Mouse (Mus musculus) heart, postnatal 0 days (tissue): ENCODE data around the gene Catsper3.

Experiments
- CTCF ChIP-seq: IDR thresholded peaks from 2 replicates; pipeline ENCODE4 v1.5.1; 2016; ENCODE audit warnings: antibody characterized with exemption, control low read depth, low read depth
- EP300 ChIP-seq: IDR thresholded peaks from 2 replicates; pipeline ENCODE4 v1.6.1; 2016; ENCODE audit warnings: antibody characterized with exemption, low read depth

DNA sequence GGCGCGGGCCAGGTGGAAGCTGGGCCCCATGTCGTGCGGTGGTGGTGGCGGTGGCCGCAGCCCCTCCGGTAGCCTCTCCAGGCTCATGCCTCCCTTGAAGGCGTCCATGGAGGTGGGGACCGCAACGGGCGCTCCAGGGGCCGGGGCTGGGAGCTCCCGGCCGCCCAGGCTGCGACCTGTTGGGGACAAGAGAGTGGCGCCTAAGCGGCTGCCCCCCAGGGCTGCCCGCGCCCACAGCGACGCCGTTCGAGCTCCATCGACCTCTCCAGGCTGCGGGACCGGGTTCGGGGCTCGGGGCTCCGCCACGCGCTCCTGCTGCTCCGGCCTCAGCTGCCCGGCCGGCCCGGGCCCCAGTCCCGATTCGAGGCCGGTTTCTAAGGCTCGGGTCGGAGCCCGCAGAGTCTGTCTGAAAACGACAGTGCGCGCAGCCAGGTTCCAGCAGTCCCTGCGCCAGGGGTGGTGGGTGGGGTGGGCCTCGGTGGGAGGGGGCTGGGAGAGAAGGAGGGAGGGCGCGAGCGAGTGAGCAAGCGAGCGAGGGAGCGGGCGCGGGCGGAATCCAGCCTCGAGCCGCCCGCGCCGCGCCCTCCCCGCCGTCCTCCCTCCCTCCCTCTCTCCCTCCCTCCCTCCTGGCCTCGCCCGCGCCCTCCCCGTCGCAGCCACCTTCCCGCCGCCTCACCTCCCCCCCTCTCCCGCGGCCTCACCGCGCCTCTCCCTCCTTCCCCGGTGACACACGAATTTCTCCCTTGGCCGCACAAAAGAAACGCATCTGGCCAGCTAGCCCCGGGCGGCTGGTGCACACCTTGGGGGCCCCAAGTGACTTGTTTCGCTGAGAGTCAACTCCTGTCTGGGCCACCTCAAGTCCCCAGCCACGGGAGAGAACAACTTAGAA, 46.7 kb downstream of the Catsper3 start:
- TF ChIP-seq CTCF = no peak
- TF ChIP-seq EP300 = no peak
